Mouse (Mus musculus) C2C12 (cell line): ENCODE data around the gene Olfr549. TPM values are rescaled to one million over a fixed set of nuclear protein-coding genes. Genes with fewer than 3 reads are reported as not detected.

Experiments used
- H3K27me3 ChIP-seq: one replicate; pipeline ENCODE4 v1.6.1; 2011; ENCODE audit not compliant: control insufficient read depth, insufficient read depth, insufficient read length
- H3K36me3 ChIP-seq: one replicate; pipeline ENCODE4 v1.6.1; 2011; ENCODE audit not compliant: control insufficient read depth, insufficient read depth
- H3K4me3 ChIP-seq: one replicate; pipeline ENCODE4 v1.5.1; 2011; ENCODE audit warnings: mild to moderate bottlenecking, control low read depth; ENCODE audit not compliant: poor library complexity, insufficient read depth, severe bottlenecking
- H3K79me2 ChIP-seq: one replicate; pipeline ENCODE4 v1.6.1; 2011; ENCODE audit not compliant: control insufficient read depth, insufficient read depth
- H3K79me3 ChIP-seq: one replicate; pipeline ENCODE4 v1.6.1; 2011; ENCODE audit warnings: low read depth, control low read depth
- H3ac ChIP-seq: one replicate; pipeline ENCODE3; 2011; ENCODE audit warnings: low read depth; ENCODE audit not compliant: control insufficient read depth, insufficient read length
- CEBPB ChIP-seq: IDR thresholded peaks from one replicate; pipeline ENCODE4 v1.6.1; 2011; ENCODE audit warnings: low read depth, mild to moderate bottlenecking, control low read depth, moderate library complexity
- CTCF ChIP-seq: IDR thresholded peaks from one replicate; pipeline ENCODE4 v1.5.1; 2011; ENCODE audit not compliant: control insufficient read depth, insufficient read depth, insufficient read length
- FOSL1 ChIP-seq: IDR thresholded peaks from one replicate; pipeline ENCODE4 v1.8.0; 2011; ENCODE audit warnings: mild to moderate bottlenecking, low read length; ENCODE audit not compliant: poor library complexity, insufficient read depth, severe bottlenecking
- MAX ChIP-seq: IDR thresholded peaks from one replicate; pipeline ENCODE4 v1.6.1; 2011; ENCODE audit warnings: mild to moderate bottlenecking, control low read depth
- MYOD1 ChIP-seq: IDR thresholded peaks from one replicate; pipeline ENCODE4 v1.6.1; 2011; ENCODE audit warnings: low read depth; ENCODE audit not compliant: control insufficient read depth, insufficient read length
- MYOG ChIP-seq: IDR thresholded peaks from one replicate; pipeline ENCODE4 v1.6.1; 2011; ENCODE audit not compliant: control insufficient read depth, insufficient read length; ENCODE audit errors: extremely low read depth
- USF1 ChIP-seq: IDR thresholded peaks from one replicate; pipeline ENCODE4 v1.6.1; 2011; ENCODE audit warnings: low read depth, mild to moderate bottlenecking, control low read depth, moderate library complexity
- polyA plus RNA-seq: library from polyadenylated mRNA; unstranded; fragments of >200 nt; fragmentation: generic; extraction: Trizol; gene quantifications from one replicate; pipeline ENCODE4 v1.2.1, GENCODE M21; 2012; ENCODE audit warnings: missing spikeins

The Olfr549 gene
- polyA plus RNA-seq, 1 experiment, result not detected

- Histone ChIP-seq H3K4me3 (no peak within 1 kb of the TSS), H3K79me2 (no peaks in the 10 kb centered on the region), H3K27me3 (no peaks in the 10 kb centered on the region), H3ac (no peak within 1 kb of the TSS), H3K36me3 (no peaks in the 10 kb centered on the region), H3K79me3 (no peaks in the 10 kb centered on the region)
- TF ChIP-seq MYOG, result no peak
- no peak for TF ChIP-seq USF1
- TF ChIP-seq MAX, result no peak
- TF ChIP-seq CTCF, result no peak
- no peak for TF ChIP-seq FOSL1
- no peak for TF ChIP-seq MYOD1
- TF ChIP-seq CEBPB, result no peak
Measured at GRCm38 (mm10) chr7:102540596-102540995, 9.1 kb upstream of the Olfr549 start, which contains the start of gene Olfr548-ps1. Olfr548-ps1 (plus strand) TSS chr7:102540896.

- Histone ChIP-seq H3ac (no peak overlapping the region), H3K4me3 (no peak overlapping the region), H3K36me3 (no peaks in the 10 kb centered on the region), H3K27me3 (no peaks in the 10 kb centered on the region), H3K79me2 (no peaks in the 10 kb centered on the region), H3K79me3 (no peaks in the 10 kb centered on the region)
- TF ChIP-seq MYOD1 (no peak), MAX (no peak), MYOG (no peak), CTCF (no peak), CEBPB (no peak), FOSL1 (no peak), USF1 (no peak)
Measured at GRCm38 (mm10) chr7:102541251-102541650, 8.4 kb upstream of the Olfr549 start.

DNA sequence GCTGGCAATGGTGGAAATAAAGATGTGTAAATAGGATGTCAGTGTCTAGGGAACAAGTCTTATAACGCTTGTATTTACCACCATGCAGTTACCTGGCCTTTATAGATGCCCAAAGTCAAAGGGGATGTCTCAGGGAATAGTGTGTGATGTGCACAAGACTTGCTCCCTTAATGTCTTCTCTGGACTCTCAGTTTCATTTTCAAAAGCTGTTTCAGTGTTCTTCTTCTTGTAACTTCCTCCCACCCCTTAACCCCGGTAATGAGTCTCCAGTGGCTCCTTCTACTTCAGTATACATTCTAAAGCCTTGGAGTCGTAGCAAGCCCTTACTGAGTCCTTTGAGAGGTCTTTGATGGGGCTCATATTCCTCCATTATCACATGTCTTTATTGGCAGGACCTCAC is 3.6 kb downstream of the Olfr549 start:
- no peaks in the 10 kb centered on the region for H3K36me3 ChIP-seq
- H3K79me3 ChIP-seq, result no peaks in the 10 kb centered on the region
- no peak overlapping the region for H3ac ChIP-seq
- no peaks in the 10 kb centered on the region for H3K79me2 ChIP-seq
- no peaks in the 10 kb centered on the region for H3K27me3 ChIP-seq
- TF ChIP-seq CTCF (no peak), MAX (no peak), USF1 (no peak), CEBPB (no peak), FOSL1 (no peak), MYOG (no peak), MYOD1 (no peak)
- H3K4me3 ChIP-seq, result no peak overlapping the region

GRCm38 (mm10) chr7:102564999-102565997 is 15.6 kb downstream of the Olfr549 start, which contains the start of gene Trim21:
Trim21 (minus strand) TSS chr7:102565486.
- no peaks in the 10 kb centered on the region for H3K79me2 ChIP-seq
- peak within 1 kb of the TSS; percentile 61 for H3ac ChIP-seq
- H3K79me3 ChIP-seq, result no peaks in the 10 kb centered on the region
- no peaks in the 10 kb centered on the region for H3K27me3 ChIP-seq
- H3K4me3 ChIP-seq, result peak within 1 kb of the TSS; percentile 32
- TF ChIP-seq CEBPB, result no peak
- TF ChIP-seq MYOD1, result no peak
- TF ChIP-seq MAX, result no peak
- no peak for TF ChIP-seq FOSL1
- TF ChIP-seq USF1, result no peak
- no peak for TF ChIP-seq CTCF
- TF ChIP-seq MYOG, result no peak
- H3K36me3 ChIP-seq, result no peaks in the 10 kb centered on the region

- Histone ChIP-seq H3K4me3 (no peak overlapping the region), H3K27me3 (no peaks in the 10 kb centered on the region), H3K36me3 (no peaks in the 10 kb centered on the region), H3ac (no peak overlapping the region), H3K79me2 (no peaks in the 10 kb centered on the region), H3K79me3 (no peaks in the 10 kb centered on the region)
- TF ChIP-seq FOSL1, result no peak
- TF ChIP-seq USF1, result no peak
- no peak for TF ChIP-seq MAX
- no peak for TF ChIP-seq CEBPB
- no peak for TF ChIP-seq MYOD1
- no peak for TF ChIP-seq CTCF
- no peak for TF ChIP-seq MYOG
Measured at GRCm38 (mm10) chr7:102566219-102566618, 16.5 kb downstream of the Olfr549 start.
